9 mouse cellular contexts compared by ENCODE assay signal in genomic region chr6:142988753-142989152, GRCm38 (mm10). TPM values are rescaled to one million over a fixed set of nuclear protein-coding genes. Genes with fewer than 3 reads are reported as not detected.
A peak's percentile ranks its signal among the peaks of the same experiment; 100 is the strongest.
DNase-seq lines count a peak whose midpoint lies in the region; ATAC-seq lines count a peak whose summit lies in the region.
"Had no signal": no experiment of that assay in that cellular context is flagged by ENCODE, and none has a peak within 500 bp of the region (broad histone marks: within the 10 kb centered on the region; RNA-seq: fewer than 3 reads in every experiment).

No protein-coding gene starts in this region.

- H3K4me3 ChIP-seq in forebrain, embryonic 14.5 days (ENCODE audit: low read depth, low read length), result no peak overlapping the region
- H3K4me3 ChIP-seq in neural tube, embryonic 11.5 days (ENCODE audit: low read depth, low read length), result no peak overlapping the region
- H3K4me3 ChIP-seq: neural tube, embryonic 13.5 days had no signal

- 27% methylated on average over 10 of the region's 10 CpGs for WGBS in forebrain, embryonic 14.5 days
- WGBS in neural tube, embryonic 11.5 days, result 33% methylated on average over 10 of the region's 10 CpGs

- DNase-seq in urinary bladder, postnatal 25 days (ENCODE audit: low spot score), result peak; percentile 35
- no peak for DNase-seq in urinary bladder, adult 2 months (ENCODE audit: low spot score)
- DNase-seq in c-Kit-positive CD71-positive TER-119-positive erythroid progenitor cells, embryonic 14.5 days (ENCODE audit: low spot score), result peak; percentile 53
- peak; percentile 57 for DNase-seq in forebrain, embryonic 14.5 days (ENCODE audit: low spot score)
- peak; percentile 80 for DNase-seq in kidney, adult 18-20 months
- peak; percentile 70 for DNase-seq in liver
- DNase-seq in neural tube, embryonic 11.5 days (ENCODE audit: low spot score), result peak; percentile 60
- DNase-seq in thymus, postnatal 25 days, result peak; percentile 83

- no peak overlapping the region for H3K9ac ChIP-seq in forebrain, embryonic 14.5 days (ENCODE audit: low read length)
- H3K9ac ChIP-seq in neural tube, embryonic 11.5 days (ENCODE audit: low read length), result no peak overlapping the region
- H3K9ac ChIP-seq: neural tube, embryonic 13.5 days had no signal

- ATAC-seq in forebrain, embryonic 14.5 days, result peak; percentile 62
- no peak; the same call in 1 of the 2 replicates for ATAC-seq in neural tube, embryonic 11.5 days (ENCODE audit: insufficient read depth, low FRiP score, low TSS enrichment)

- H3K9me3 ChIP-seq in forebrain, embryonic 14.5 days (replicated peaks; ENCODE audit: control insufficient read depth, low read length), result no peaks in the 10 kb centered on the region
- H3K9me3 ChIP-seq in neural tube, embryonic 11.5 days (ENCODE audit: control insufficient read depth, low read length), result no peaks in the 10 kb centered on the region
- H3K9me3 ChIP-seq: neural tube, embryonic 13.5 days had no signal

- H3K4me2 ChIP-seq in forebrain, embryonic 14.5 days (ENCODE audit: low read length), result no peak overlapping the region
- H3K4me2 ChIP-seq in neural tube, embryonic 11.5 days (ENCODE audit: low read depth), result no peak overlapping the region
- H3K4me2 ChIP-seq: neural tube, embryonic 13.5 days had no signal

- H3K36me3 ChIP-seq in forebrain, embryonic 14.5 days (ENCODE audit: control insufficient read depth, insufficient read depth, low read length), result no peaks in the 10 kb centered on the region
- no peaks in the 10 kb centered on the region for H3K36me3 ChIP-seq in neural tube, embryonic 11.5 days (ENCODE audit: control insufficient read depth, insufficient read depth, low read length)
- H3K36me3 ChIP-seq: neural tube, embryonic 13.5 days had no signal

- H3K27me3 ChIP-seq in forebrain, embryonic 14.5 days (replicated peaks; ENCODE audit: control insufficient read depth, insufficient read depth, low read length), result peaks cover 4% of the 10 kb centered on the region
- no peaks in the 10 kb centered on the region for H3K27me3 ChIP-seq in neural tube, embryonic 11.5 days (ENCODE audit: control insufficient read depth, insufficient read depth, low read length)
- H3K27me3 ChIP-seq: neural tube, embryonic 13.5 days had no signal

- H3K27ac ChIP-seq in forebrain, embryonic 14.5 days (ENCODE audit: low read depth, low read length), result no peak overlapping the region
- H3K27ac ChIP-seq in neural tube, embryonic 11.5 days (ENCODE audit: low read depth, low read length), result no peak overlapping the region
- H3K27ac ChIP-seq: neural tube, embryonic 13.5 days had no signal

- no peaks in the 10 kb centered on the region for H3K4me1 ChIP-seq in forebrain, embryonic 14.5 days (ENCODE audit: control insufficient read depth, insufficient read depth, low read length)
- peaks cover 4% of the 10 kb centered on the region; the same call in 1 of the 2 replicates for H3K4me1 ChIP-seq in neural tube, embryonic 11.5 days (ENCODE audit: control insufficient read depth, insufficient read depth, low read length)

RNA-seq across cellular contexts. Expression of gene St8sia1, which starts 24.5 kb away (rescaled TPM):
- 0.07 and 0.12 TPM in 2 replicates for polyA plus RNA-seq in urinary bladder, adult 2 months (2012; rRNA removed)
- 4.1 and 4.7 TPM in 2 replicates for polyA plus RNA-seq in forebrain, embryonic 14.5 days (2014; fragmentation: Nextera tagmentation; extraction: Ambion mirVana)
- 9.0 and 10.6 TPM in 2 replicates for polyA plus RNA-seq in neural tube, embryonic 11.5 days (2014; fragmentation: Nextera tagmentation; extraction: Ambion mirVana)
